Mouse (Mus musculus): ENCODE data around the gene Kansl2.

- no peak for TF ChIP-seq POLR2A (IDR thresholded peaks at IDR 0.05; ENCODE audit: borderline replicate concordance, extremely low read depth, low read depth, low read length)
- TF ChIP-seq CTCF (IDR thresholded peaks at IDR 0.05; ENCODE audit: insufficient read depth, low read length), result peak; percentile 73
Measured at GRCm38 (mm10) chr15:98504514-98504913, 29.6 kb downstream of the Kansl2 start.
